Mouse (Mus musculus) heart, adult 2 months (tissue): ENCODE data around the gene Amer2. TPM values are rescaled to one million over a fixed set of nuclear protein-coding genes. Genes with fewer than 3 reads are reported as not detected.
A peak's percentile ranks its signal among the peaks of the same experiment; 100 is the strongest.

ENCODE experiments used
- DNase-seq, 2 experiments: peaks; one replicate each; pipeline ENCODE4 v3.0.0; 2021
- H3K27ac ChIP-seq: fragments of 200-600 bp; 2 replicates; pipeline ENCODE4 v1.8.1; 2022
- H3K27me3 ChIP-seq: fragments of 200-500 bp; 2 replicates; pipeline ENCODE4 v1.6.1; 2012; ENCODE audit warnings: mild to moderate bottlenecking, low read length, inconsistent platforms, mixed read lengths; ENCODE audit not compliant: control insufficient read depth, insufficient read depth
- H3K36me3 ChIP-seq: fragments of 200-500 bp; 2 replicates; pipeline ENCODE4 v1.6.1; 2012; ENCODE audit warnings: low read length, inconsistent platforms; ENCODE audit not compliant: control insufficient read depth, insufficient read depth
- H3K4me1 ChIP-seq: fragments of 200-500 bp; 2 replicates; pipeline ENCODE4 v1.6.1; 2011; ENCODE audit warnings: low read length; ENCODE audit not compliant: control insufficient read depth, insufficient read depth
- H3K4me3 ChIP-seq: fragments of 200-600 bp; 2 replicates; pipeline ENCODE4 v1.8.1; 2022
- H3K79me2 ChIP-seq: fragments of 200-500 bp; replicated peaks from 2 replicates; pipeline ENCODE4 v1.6.1; 2012; ENCODE audit warnings: mild to moderate bottlenecking, inconsistent platforms, low read length, moderate library complexity, mixed read lengths; ENCODE audit not compliant: control insufficient read depth, insufficient read depth
- H3K9ac ChIP-seq: fragments of 200-500 bp; 2 replicates; pipeline ENCODE4 v1.6.1; 2012; ENCODE audit warnings: low read depth, mild to moderate bottlenecking, control low read depth, inconsistent platforms, low read length, mixed read lengths
- CTCF ChIP-seq: fragments of 200-600 bp; IDR thresholded peaks from 2 replicates; pipeline ENCODE4 v1.8.1; 2022; ENCODE audit warnings: antibody characterized with exemption, mild to moderate bottlenecking, moderate library complexity
- EP300 ChIP-seq: fragments of 200-500 bp; IDR thresholded peaks from 2 replicates; pipeline ENCODE4 v1.6.1; 2011; ENCODE audit warnings: low read depth, low read length, control low read depth; ENCODE audit not compliant: insufficient read depth
- POLR2A ChIP-seq: fragments of 200-500 bp; IDR thresholded peaks from 2 replicates; pipeline ENCODE4 v1.6.1; 2011; ENCODE audit warnings: mild to moderate bottlenecking, low read depth, low read length, control low read depth; ENCODE audit not compliant: insufficient read depth
- WGBS: fragments of 180-500 bp; shearing (Covaris S2); methylation state at CpG from one replicate; pipeline ENCODE4 v1.1.7; 2018; 5-methylcytosine and 5-hydroxymethylcytosine counted together
- intact Hi-C: fragments of 180-260 bp; cut with DNase I; formaldehyde crosslinking; loops from one replicate; pipeline ENCODE4 v1.15.1; 2025
- polyA plus RNA-seq: library from polyadenylated mRNA; depleted of rRNA; stranded (reverse); fragments of >200 nt; gene quantifications from 2 replicates; pipeline ENCODE4 v1.2.3, GENCODE M21; 2012; rRNA removed
- total RNA-seq, 2 experiments: library from RNA; stranded (reverse); gene quantifications; 2 replicates each; pipeline ENCODE4 v1.2.3; 2021

Gene Amer2
- total and polyA plus RNA-seq, 3 experiments = 0.02 TPM; not detected in 2

DNA sequence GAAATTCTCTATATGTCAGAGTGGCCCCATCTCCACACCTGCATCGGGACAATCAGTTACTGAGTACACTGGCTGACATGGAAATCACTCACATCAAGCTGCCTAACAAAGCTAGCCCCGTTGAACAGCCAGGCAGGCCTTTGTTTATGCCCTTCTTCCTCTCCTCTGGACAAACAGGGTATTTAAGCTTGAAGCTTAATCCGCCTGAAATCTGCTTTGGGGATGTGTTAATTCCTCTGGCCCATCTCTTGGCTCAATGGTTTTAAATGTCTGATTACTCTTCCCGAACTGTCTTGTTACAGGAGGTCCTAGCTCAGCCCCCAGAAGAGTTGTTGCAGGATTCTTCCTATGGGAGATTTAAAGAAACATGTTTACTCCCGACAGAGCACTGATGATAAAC is 58.5 kb downstream of the Amer2 start:
- Histone ChIP-seq H3K27ac (no peak overlapping the region), H3K9ac (no peak overlapping the region), H3K4me1 (no peaks in the 10 kb centered on the region), H3K27me3 (no peaks in the 10 kb centered on the region), H3K4me3 (no peak overlapping the region), H3K36me3 (no peaks in the 10 kb centered on the region), H3K79me2 (no peaks in the 10 kb centered on the region)
- DNase-seq = no peak
- TF ChIP-seq EP300 = no peak
- no peak for TF ChIP-seq CTCF
- TF ChIP-seq POLR2A = no peak
- WGBS = 73% methylated on average over 5 of the region's 5 CpGs
- intact Hi-C loops = no loop called here

DNA sequence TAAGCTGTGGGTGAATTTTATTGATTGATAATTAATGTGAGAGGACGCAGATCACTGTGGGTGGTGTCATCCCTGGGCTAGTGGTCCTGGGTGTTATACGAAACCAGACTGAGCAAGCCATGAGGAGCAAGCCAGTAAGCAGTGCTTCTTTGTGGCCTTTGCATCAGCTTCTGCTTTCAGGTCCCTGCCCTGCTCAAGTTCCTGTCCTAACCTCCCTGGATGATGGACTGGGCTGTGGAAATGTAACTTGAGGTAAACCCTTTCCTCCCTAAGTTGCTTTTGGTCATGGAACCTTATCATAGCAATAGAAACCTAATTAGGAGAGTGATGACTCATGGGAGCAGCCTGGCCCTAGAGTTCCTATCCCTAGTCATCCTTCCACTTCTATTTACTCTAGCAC is 59.1 kb downstream of the Amer2 start:
- no peak overlapping the region for H3K4me3 ChIP-seq
- H3K27me3 ChIP-seq = no peaks in the 10 kb centered on the region
- TF ChIP-seq POLR2A (no peak), EP300 (no peak), CTCF (no peak)
- WGBS = 85% methylated on average over 2 of the region's 2 CpGs
- no peak for DNase-seq
- no peaks in the 10 kb centered on the region for H3K36me3 ChIP-seq
- no peaks in the 10 kb centered on the region for H3K79me2 ChIP-seq
- intact Hi-C loops = no loop called here
- H3K9ac ChIP-seq = no peak overlapping the region
- no peak overlapping the region for H3K27ac ChIP-seq
- no peaks in the 10 kb centered on the region for H3K4me1 ChIP-seq

DNA sequence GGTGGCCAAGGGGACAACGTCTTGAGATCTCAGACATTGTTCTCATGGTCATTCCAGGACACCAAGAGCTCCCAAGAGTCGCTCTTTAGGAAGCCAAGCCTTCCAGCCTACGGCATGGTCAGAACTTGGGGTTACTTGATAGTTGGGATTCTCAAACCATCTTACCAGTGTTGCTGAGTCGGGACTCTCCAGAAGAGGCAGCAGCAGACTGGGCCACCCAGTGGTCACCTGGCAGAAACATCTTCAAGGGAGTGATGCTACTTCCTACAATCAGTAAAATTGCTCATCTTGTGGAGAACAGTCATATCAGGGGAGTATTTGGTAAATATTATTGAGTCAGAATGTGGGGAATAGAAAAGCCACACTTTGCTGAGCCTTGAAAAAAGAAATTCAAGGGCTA is 62.5 kb downstream of the Amer2 start:
- 65% methylated on average over 4 of the region's 4 CpGs for WGBS
- H3K4me3 ChIP-seq = no peak overlapping the region
- intact Hi-C loops = no loop called here
- H3K27ac ChIP-seq = no peak overlapping the region
- H3K9ac ChIP-seq = no peak overlapping the region
- H3K27me3 ChIP-seq = no peaks in the 10 kb centered on the region
- no peak for DNase-seq
- no peaks in the 10 kb centered on the region for H3K36me3 ChIP-seq
- no peak for TF ChIP-seq POLR2A
- peak; percentile 26 for TF ChIP-seq CTCF
- no peak for TF ChIP-seq EP300
- H3K4me1 ChIP-seq = no peaks in the 10 kb centered on the region
- H3K79me2 ChIP-seq = no peaks in the 10 kb centered on the region

DNA sequence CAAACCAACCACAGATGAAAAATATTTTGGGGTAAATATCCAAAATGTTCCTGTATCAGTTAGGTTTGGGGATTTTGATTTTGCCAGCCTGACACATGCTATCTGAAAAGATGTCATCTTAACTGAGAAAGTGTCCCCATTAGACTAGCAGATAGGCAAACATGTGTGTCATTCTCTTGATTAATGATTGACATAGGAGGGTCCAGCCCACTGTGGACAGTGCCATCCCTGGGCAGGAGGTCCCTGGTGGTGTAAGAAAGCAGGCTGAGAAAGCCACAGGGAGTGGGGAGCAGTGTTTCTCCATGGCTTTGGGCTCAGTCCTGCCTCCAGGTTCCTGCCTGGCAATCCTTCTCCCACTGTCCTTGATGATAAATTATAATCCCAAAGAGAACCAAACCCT is 63.3 kb downstream of the Amer2 start:
- H3K27ac ChIP-seq = no peak overlapping the region
- TF ChIP-seq POLR2A (no peak), EP300 (no peak), CTCF (no peak)
- no peaks in the 10 kb centered on the region for H3K27me3 ChIP-seq
- H3K36me3 ChIP-seq = no peaks in the 10 kb centered on the region
- no peaks in the 10 kb centered on the region for H3K79me2 ChIP-seq
- intact Hi-C loops = no loop called here
- no peak for DNase-seq
- H3K4me1 ChIP-seq = no peaks in the 10 kb centered on the region
- no peak overlapping the region for H3K9ac ChIP-seq
- H3K4me3 ChIP-seq = no peak overlapping the region

Other genes starting within 250 kb of the Amer2 start
- 1 to 10 TPM; 3.1 to 4.3 TPM for gene Atp8a2, start 176.1 kb upstream of the Amer2 start, total RNA-seq
- gene Atp8a2, start 176.1 kb upstream of the Amer2 start, polyA plus RNA-seq = 1.8 and 2.2 TPM in 2 replicates
- not detected for gene Nupl1, start 121.8 kb upstream of the Amer2 start, total RNA-seq
- gene Nupl1, start 121.8 kb upstream of the Amer2 start, polyA plus RNA-seq = 0.15 TPM in 1 of 2 replicates, not detected in the other
- gene Gm49336, start 121.8 kb upstream of the Amer2 start, total RNA-seq = 10 to 100 TPM; 27.2 to 27.3 TPM
- 8.8 and 17.5 TPM in 2 replicates for gene Gm49336, start 121.8 kb upstream of the Amer2 start, polyA plus RNA-seq
- 10 to 100 TPM; 29.1 to 31.0 TPM for gene Mtmr6, start 108.0 kb upstream of the Amer2 start, total RNA-seq
- 17.4 and 32.8 TPM in 2 replicates for gene Mtmr6, start 108.0 kb upstream of the Amer2 start, polyA plus RNA-seq